Mouse (Mus musculus) activated CD4-positive, CD25-positive, alpha-beta regulatory T cell, adult 4 months (primary cell): Measurements from ENCODE around the gene Ptch1. TPM values are rescaled to one million over a fixed set of nuclear protein-coding genes. Genes with fewer than 3 reads are reported as not detected.

ENCODE experiments used
- ATAC-seq: one replicate; pipeline ENCODE4 v1.8.0; 2017
- polyA plus RNA-seq, 2 experiments: library from polyadenylated mRNA; unstranded; fragments of 100-300 nt; shearing (Covaris generic); gene quantifications; one replicate each; pipeline ENCODE4 v1.2.1; 2017

Ptch1 gene
- polyA plus RNA-seq, 2 experiments from 2014 or later, result 10.2 to 10.3 TPM

DNA sequence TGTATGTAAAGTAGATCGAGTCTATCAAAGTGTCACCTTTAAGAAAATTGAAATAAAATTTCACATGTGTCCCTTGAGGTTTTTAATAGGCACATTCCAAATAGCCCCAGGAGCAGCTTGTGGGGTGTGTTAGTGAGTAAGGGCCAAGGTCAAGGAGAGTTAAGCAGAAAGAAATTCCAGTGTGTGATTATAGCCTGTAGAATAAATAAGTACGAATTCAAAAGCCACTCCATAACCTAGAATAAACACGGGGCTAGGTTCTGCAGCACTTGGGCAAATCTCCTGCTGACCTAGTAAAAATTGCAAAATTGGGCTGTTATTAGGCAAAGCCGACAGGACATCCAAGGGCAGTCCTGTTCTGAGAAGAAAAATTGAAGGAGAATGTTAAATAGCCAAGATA is 38.4 kb downstream of the Ptch1 start:
- no peak for ATAC-seq

DNA sequence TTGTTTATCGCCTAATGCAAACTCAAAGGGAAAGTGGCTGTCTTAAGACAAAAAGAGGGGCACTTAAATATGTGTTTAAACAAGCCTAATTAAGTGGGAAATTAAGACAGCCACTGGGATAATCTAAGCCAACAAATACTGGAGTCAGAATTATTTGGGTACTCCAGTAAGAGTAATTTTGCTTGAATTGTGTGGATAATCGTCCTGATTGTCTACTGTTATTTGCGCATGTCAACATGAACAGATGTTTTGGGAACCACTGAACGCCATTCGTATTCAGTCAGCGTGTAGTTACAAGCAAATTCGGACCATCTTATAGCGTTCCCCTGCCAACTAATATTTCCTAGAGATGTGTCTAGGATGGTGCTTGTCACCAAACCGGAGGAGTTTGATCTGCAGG is 42.5 kb downstream of the Ptch1 start:
- ATAC-seq, result no peak

DNA sequence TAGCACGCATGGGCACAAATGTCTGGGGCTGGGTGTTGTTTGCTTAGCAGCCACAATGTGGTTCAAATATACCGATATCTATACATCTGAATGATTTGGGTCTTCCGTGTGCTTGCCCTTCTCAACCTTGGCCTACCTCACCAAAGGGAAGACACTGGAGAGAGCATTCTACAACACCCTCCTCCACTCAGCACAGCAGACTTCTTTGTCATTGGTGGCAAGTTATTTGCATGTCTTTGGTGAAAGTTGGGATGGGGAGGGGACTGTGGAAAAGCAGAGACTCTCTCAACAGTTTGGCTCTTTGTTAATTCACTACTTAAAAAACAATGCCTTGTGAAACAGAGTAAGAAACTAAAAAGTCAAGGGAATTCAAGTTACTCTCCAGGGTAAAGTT is 43.0 kb downstream of the Ptch1 start:
- no peak for ATAC-seq

DNA sequence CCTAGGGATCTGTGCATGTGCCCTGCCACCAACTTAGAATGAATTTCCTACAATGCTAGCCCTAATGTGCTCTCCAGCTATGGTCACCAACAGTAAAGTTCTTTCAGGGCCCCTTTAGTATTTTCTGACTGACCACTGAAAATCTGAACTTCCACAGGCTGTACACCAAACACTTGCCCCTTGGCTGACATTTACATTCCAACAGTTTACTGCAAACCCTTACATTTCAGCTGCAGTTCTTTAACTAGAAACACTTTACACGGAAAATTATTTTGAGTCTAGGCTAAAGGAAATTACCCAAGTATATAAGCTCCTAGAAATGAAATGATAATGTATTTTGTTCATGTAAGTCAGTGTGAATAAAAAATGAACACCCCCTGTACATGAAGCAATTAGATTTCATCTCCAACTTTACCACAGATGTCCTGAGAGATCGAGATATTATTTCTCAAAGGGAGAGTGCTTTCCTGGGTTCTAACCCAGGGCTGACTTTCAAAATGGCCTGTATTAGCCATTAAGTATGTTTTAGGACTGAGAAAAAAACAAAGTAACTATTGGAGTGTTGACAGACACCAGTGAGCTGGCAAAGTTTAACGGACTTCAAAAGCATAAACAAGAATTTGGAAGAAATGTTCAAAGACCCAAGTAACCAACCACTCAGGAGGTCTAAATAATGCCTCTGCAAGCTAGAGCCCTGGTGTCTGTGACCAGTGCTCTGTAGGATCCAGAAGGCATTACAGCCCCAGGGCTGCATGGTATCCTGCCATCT is 43.6 kb downstream of the Ptch1 start:
- no peak for ATAC-seq

DNA sequence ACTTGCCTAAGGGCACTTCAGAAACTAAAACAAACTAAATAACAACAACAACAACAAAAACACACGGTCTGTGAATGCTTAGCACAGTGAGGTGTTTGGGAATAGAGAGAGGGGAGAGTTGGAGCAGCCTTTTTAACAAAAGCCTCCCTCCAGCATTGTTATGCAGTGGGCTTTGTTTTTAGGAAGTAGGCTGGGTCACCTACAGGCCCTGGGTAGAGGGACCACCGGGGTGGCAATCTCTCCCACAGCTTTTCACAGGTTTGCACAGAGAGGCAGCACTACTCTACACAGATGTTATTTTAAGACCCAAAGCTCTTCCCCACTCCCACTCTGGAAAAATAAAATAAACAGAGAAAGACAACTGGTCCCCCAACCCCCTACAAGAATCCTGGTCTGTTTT is 44.5 kb downstream of the Ptch1 start:
- ATAC-seq, result no peak

DNA sequence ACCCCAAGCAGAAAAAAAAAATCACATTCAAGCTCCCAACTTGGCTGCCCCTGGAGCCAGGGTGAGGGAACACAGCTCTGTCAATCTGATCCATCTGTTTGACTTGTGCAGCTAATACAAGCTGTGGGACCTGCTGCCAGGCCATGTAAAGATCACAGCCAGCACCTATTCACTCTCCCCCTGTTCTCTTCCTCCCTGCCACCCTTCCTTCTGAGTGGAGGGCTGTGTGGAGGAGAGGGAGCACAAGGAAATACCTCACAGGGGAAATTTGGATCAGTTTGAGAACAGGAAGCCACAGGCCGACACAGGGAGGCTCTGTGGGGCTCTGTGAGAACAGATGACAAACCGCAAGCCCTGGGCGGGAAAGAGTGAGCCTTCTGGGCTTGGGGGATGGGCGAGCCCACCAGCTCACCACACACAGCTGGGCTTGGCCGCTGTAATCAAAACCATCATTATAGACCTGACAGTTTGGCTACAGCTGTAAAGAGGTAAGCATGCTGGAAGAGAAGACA is 45.2 kb downstream of the Ptch1 start:
- ATAC-seq, result peak; percentile 93

DNA sequence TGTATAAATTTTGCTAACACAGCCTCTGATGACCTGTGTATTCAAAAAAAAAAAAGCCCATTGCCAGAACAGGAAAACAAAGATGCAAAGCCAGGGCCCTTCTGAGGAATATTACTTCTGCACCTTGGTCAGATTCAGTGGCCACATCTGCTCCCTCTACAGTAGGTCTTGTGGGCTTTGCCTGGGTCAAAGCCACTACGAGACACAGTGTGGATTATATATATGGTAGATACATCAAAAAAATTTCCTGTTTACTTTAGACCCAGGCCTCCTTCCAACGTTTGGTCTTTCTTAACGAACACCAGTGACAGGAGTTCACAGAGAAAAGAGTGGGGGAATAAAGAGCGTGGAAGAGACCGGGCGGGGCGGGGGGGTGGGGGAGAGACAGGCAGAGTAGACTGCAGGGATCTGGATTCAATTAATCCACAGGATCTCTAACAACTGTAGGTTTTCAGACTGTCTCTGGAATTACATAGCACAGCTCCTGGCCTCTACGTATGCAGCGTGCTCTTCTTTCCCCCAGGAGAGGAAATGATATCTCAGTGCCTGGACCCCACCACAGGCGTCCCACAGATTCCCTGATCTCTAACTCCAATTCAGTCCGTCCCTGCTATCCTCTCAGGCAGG is 47.7 kb downstream of the Ptch1 start:
- ATAC-seq, result no peak

DNA sequence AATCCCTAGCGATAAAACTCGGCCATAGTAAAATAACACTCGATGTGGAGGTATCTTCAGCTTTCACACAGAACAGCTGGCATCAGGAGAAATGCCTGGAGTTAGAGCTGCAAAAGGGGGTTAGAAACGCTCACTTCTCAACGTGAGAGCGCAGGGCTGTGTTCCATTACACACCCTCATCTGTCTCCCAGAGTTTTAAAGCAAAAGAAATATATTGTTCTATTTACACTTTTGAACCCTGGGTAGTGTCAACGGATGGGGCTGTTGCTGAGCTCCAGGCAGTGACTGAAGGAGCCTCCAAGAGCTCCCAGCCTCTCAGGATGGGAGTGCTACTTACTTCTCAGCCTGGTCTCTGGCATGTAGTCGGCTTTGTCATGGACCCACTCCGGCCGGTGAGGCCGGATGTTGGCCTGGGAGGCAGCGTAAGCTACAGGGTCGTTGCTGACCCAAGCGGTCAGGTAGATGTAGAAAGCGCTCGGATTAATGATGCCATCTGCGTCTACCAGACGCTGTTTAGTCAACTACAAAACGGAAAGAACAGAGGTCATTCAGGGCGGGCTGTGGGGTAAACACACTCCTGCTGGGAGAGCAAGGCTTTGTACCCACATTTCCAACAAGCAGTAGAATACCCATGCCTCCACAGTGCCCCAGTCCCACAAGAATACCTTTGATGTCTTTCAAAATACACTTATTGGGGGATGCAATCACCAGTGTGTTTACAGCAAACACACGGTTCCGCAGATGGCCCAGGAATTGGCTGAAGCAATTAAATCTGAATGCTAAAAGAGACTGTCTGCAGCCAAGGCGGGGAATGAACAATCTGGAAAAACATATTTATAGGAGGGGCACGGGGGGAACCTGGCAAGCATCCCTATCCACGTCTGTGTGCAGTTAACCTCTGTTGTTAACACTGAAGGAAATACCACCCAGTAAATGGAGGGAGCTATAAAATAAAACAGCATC is 48.5 kb downstream of the Ptch1 start:
- ATAC-seq, result no peak

DNA sequence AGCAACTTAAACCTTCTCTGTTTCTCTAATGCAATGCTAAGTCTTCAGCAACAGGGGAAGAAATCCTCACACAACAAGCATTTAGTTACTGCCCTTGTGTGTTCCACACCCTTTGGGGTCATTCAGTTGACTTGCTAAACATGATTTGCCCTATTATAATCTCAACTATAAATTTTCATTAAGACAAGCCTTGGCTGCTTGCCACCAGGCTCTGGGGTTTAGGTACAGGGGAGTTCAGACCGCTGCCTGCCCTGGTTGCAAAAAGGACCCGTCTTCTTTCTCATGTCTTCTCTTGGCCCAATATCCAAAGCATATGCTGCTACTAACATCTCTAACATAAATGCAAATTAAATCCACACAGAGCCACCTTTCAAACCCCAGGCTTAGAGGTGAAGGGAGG is 49.3 kb downstream of the Ptch1 start:
- ATAC-seq, result no peak

DNA sequence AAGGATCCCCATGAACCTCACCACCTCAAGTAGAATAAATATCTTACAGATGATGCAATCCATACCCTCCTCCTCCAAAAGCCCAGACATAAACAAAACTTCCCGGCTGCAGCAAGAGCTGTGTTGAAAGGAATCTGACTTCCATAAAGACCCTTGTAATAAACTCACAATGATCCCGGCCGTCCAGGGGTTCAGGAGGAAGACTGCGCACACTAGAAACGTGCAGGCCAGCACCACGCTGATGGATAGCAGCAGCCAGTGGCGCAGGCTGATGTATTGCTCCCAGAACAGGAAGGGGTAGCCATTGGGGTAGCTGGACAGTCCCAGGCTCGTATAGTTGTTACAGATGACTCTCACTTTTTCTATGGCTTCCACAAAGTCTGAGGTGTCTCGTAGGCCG is 50.6 kb downstream of the Ptch1 start:
- ATAC-seq, result no peak

DNA sequence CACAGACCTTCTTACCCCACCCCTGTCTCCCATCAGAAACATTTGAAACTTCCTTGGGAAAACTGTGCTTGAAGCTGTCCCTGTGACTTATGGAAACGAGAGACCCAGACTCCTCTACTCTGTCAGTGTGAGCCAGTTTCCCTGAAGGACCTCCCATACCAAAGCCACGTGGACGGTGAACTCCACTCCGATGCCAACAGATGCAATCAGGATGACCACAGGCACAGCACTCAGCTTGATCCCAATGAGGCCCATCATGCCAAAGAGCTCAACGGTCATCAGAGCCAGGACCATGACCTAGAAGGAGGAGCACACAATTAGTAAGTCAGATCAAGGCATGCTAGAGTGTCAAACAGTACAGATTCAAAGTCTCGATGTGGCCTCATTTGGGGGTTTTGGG is 53.3 kb downstream of the Ptch1 start:
- ATAC-seq, result no peak

DNA sequence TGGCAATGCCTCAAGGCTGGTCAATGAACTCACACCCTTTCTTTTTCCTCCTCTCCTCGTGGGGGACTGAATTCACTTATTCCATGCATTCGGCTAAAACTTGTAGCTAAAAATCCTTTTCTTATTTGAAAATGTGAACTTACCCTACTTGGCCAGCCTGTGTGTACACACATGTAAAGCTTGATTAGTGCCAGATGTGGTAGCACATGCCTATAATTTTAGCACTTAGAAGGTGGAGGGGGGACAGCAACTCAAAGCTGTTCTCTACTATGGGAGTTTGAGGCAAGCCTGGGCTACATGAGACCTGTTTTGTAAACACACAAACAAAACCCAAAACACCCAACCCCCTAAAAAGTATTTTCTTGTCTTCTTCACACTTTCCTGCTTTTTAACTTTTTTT is 56.9 kb downstream of the Ptch1 start:
- ATAC-seq, result no peak

DNA sequence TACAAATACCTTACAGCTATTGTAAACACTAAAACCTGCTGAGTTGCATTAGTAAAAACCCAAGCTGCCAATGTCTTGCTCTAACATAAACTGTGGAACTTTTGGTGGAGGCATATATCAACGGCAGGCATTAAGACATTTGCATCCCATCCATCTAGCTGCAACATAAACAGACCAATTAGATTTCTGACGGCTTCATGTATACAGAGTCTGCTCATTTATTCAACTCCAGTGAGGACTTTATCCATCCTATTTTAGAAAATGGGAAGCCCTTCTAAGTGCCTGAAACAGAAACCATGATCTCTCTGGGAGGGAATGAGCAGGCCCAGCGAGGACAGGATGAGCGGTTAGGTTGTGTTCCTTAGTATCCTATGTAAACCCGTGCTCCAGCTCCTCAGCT is 57.9 kb downstream of the Ptch1 start:
- ATAC-seq, result no peak

DNA sequence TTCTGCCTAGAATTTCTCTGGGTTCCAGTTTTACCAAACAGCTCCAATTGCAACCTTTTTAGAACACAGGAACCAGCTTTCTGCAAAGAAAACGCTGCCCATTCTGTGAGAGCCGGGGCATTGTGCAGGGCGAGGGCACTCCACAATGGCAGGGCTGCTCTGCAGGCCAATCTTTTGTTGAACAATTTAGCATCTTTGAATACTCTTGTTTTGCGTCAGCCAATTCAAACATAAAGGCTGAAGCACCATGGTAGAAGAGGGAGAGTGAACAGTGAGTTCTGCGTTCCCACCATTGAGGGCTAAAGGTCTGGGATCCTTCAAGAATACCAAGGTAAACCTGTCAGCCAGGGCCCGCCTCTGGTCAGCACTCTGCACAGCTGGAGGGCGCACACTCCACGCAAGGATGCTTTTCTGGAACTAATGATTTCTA is 58.5 kb downstream of the Ptch1 start:
- ATAC-seq, result no peak

DNA sequence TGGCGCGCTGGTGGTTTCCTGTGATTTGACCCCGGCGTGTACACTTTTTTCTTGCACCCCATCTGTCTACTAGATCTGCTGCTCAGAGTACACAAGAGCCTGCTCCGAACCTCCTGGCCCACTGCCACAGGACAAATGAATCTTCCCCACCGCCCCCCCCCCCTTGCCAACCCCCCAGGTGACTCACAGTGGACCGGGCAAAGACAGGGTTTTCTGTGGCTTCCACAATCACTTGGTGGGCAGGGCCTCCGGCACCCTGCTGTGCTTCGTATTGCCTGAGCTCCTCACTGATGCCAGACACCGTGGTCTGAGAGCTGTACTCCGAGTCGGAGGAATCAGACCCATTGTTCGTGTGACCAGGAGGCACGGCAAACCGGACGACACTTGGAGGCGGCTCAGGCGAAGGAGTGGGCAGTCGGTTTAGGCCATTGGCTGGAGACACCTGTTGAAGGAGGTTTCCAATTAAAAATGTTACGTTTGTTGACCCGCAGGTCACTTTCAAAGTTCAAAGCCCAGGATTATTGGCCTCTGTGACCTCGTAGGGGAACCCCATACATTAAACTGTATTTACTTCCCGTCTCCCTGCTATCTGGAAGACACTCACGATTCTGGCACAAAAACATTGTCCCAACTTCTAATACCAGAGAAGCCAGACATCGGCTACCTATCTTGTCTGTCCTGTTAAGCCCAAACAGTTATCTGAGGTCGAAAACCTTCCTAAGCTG is 59.9 kb downstream of the Ptch1 start:
- ATAC-seq, result no peak

DNA sequence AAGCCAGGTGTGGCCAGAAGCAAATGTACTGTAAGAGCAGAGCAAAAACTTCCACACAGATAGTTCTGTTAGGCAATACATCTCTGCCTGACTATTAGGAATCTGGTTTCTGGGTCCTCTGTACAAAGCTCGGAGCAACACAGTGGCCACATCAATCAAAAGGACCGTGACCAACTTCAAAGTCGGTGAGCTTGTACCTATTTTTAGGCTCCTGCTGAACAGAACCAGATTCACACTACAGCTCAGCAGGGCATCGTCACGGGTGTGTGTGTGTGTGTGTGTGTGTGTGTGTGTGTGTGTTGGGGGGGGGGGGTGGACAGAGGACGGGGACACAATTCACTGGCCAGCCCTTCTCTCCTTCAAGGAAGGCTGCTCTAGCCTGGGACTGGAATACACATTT is 61.0 kb downstream of the Ptch1 start:
- ATAC-seq, result no peak

DNA sequence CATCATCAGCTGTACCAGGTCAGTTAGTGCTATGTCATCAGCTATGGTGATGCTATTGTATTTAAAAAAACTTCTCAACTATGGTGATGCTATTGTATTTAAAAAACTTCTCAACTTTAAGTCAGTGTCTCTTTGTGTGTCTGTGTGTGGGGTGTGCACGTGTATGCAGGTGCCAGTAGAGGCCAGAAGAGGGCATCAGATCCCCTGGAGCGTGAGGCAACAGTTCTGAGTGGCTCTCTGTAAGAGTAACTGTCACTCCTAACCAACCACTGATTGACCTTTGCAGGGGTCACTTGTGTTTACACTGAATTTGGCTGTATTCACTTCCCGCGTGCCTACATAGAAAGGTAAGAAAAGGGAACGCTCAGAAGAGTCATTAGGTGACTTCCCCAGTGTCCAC is 65.6 kb downstream of the Ptch1 start:
- no peak for ATAC-seq

DNA sequence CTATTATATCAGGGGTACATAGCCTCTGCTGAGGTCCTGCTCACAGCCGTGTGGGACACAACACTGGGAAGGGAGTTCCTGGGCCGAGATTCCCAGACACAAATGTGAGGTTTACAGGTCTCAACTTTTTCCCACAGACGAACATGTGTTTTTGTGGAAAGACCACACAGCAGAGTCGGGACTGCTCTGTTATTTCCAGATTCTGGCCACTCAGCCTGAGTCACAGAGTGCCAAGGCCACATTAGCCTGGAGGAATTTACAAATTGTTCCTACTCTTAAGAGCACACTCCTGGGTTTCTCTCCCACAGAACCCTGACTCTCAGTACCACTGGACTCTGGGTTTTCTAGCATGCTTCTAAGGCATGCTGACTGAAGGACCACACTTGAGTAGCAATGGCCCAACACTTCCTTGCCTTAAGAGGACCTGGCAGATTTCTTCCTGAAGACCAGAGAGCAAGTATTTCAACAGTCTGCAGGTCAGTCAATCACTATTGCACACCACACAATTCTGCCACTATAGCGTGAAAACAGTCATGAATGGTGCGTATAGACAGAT is 66.3 kb downstream of the Ptch1 start:
- ATAC-seq, result no peak

DNA sequence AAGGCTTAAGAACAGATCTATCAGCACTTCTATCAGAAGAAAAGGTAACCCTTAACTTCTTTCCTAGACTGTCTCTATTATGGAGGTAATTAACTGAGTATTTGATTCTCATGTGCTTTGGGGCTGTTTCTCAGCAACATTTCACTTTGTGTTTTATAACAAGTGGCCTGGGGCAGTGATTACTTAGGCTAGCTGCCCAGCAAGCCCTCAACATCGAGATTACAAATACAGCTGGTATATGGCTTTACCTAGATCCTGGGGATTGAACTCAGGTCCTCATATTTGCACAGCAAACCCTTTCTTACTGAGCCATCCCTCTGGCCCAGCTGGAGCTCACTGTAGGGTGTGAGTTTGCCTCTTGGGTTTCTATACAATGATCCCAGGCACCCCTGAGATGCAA is 67.0 kb downstream of the Ptch1 start:
- no peak for ATAC-seq

DNA sequence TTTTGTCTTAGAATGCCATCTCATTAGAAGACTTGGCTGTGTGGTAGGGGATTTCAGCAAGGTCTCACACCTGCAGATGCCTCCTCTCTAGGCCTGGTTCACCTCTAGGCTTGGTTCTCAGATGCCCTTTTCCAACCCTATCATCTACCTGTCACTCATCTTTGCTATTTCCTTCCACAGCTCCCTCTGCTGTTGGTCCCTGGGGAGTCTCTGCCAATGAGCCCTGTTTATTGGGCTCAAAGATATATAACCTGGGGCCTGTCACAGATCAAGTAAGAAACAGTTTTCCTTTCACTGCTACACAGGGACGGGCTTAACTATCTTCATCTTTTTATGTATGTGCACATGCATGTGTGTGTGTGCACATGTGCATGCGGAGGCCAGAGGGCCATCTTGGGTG is 71.0 kb downstream of the Ptch1 start:
- ATAC-seq, result no peak

DNA sequence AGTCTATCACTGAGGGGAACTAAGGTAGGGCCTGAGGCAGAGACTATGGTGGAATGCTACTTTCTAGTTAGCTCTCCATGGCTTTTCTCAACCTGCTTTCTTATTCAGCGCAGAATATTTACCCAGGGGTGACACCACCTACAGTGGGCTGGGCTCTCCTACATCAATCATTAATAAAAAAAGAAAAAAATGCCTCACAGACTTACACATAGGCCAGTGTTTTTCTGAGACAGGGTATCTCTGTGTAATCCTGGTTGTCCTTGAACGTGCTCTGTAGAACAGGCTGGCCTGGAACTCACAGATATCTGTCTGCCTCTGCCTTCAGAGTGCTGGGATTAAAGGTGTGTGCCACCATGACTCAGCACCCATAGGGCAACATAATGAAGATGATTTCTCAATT is 73.9 kb downstream of the Ptch1 start:
- ATAC-seq, result no peak
